ENCODE assay signal across 8 mouse cellular contexts in the genomic region with DNA sequence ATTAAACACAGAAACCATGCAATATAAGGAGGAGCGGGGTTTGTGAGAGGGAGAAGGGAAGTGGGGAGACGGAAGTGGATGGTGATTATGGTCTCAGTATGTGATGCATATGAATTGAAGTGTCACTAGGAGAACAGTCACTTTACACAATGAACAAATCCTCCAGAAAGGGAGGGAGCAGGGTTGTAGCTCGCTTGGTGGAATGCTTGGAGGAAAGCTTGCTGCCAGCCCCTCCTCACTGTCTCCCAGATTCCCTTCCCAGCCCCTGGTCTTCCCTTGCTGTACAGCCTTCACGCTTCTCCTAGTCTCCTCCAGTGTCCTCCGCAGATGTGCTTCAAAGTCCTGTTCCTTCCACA. TPM values are rescaled to one million over a fixed set of nuclear protein-coding genes. Genes with fewer than 3 reads are reported as not detected.
DNase-seq lines count a peak whose midpoint lies in the region; ATAC-seq and TF ChIP-seq lines count a peak whose summit lies in the region.

No protein-coding gene starts in this region.

- H3K4me1 ChIP-seq in cerebellum, adult 2 months (ENCODE audit: control insufficient read depth, insufficient read depth, low read length): no peaks in the 10 kb centered on the region

- ATAC-seq in CD4-positive, CD25-positive, alpha-beta regulatory T cell, adult 4 months: peak; percentile 56
- peak; percentile 67 to 74; a peak in 3 of 4 replicates for ATAC-seq in hematopoietic stem cell, adult 5-6 weeks (replicated peaks in 1 of 2; ENCODE audit: insufficient read depth in 1 of 2, low FRiP score in 2 of 2, low TSS enrichment in 1 of 2, low read depth in 1 of 2, poor library complexity in 2 of 2, severe bottlenecking in 2 of 2)
- peak; percentile 86 for ATAC-seq in megakaryocyte, adult 5-6 weeks (ENCODE audit: poor library complexity, severe bottlenecking)

- no peak for DNase-seq in cerebellum, adult 2 months
- DNase-seq in cerebellum, adult 8-10 months: no peak
- DNase-seq in spleen, postnatal 4 days (ENCODE audit: low spot score in 2 of 2): no peak
- DNase-seq in frontal cortex, postnatal 36 days (ENCODE audit: low spot score in 2 of 2): no peak
- no peak for DNase-seq in testis, postnatal 14 days (ENCODE audit: low spot score)

- WGBS in cerebellum, adult 2 months: 41% methylated on average over 5 of the region's 5 CpGs

- TF ChIP-seq CTCF in cerebellum, adult 2 months (IDR thresholded peaks at IDR 0.05; ENCODE audit: borderline replicate concordance, insufficient read depth, low read depth, low read length): no peak

- no peaks in the 10 kb centered on the region for H3K27me3 ChIP-seq in cerebellum, adult 2 months (ENCODE audit: control insufficient read depth, insufficient read depth, low read length)

- no peak overlapping the region for H3K27ac ChIP-seq in cerebellum, adult 2 months (ENCODE audit: insufficient read depth, low read length)

- H3K4me3 ChIP-seq in cerebellum, adult 2 months (replicated peaks; ENCODE audit: insufficient read depth, low read depth, low read length): peak overlapping the region; percentile 45

- no peak for TF ChIP-seq POLR2A in cerebellum, adult 2 months (IDR thresholded peaks at IDR 0.05; ENCODE audit: borderline replicate concordance, insufficient read depth, low read length)

RNA-seq across cellular contexts. Expression of gene Gpld1, which starts 22.9 kb away (rescaled TPM):
- 28.5 and 29.8 TPM in 2 replicates for polyA plus RNA-seq in cerebellum, adult 2 months (2012; rRNA removed)
- polyA plus RNA-seq in CD4-positive, CD25-positive, alpha-beta regulatory T cell, adult 4 months (2017; shearing (Covaris generic)): 1 to 10 TPM; 1.9 to 4.5 TPM
- 0.19 and 0.50 TPM in 2 replicates for total RNA-seq in hematopoietic stem cell, adult 5-6 weeks (2017)
- 0.66 and 0.91 TPM in 2 replicates for total RNA-seq in megakaryocyte, adult 5-6 weeks (2015)
- total RNA-seq in megakaryocyte, adult 5-6 weeks (2017): 1.1 and 1.5 TPM in 2 replicates

RNA-seq across cellular contexts. Expression of gene Aldh5a1, which starts 28.4 kb away (rescaled TPM):
- 42.6 and 43.6 TPM in 2 replicates for polyA plus RNA-seq in cerebellum, adult 2 months (2012; rRNA removed)
- polyA plus RNA-seq in CD4-positive, CD25-positive, alpha-beta regulatory T cell, adult 4 months (2017; shearing (Covaris generic)): under 1 TPM; 0.31 to 0.34 TPM
- 1.3 and 5.2 TPM in 2 replicates for total RNA-seq in hematopoietic stem cell, adult 5-6 weeks (2017)
- total RNA-seq in megakaryocyte, adult 5-6 weeks (2015): 0.62 and 0.89 TPM in 2 replicates
- total RNA-seq in megakaryocyte, adult 5-6 weeks (2017): 0.89 and 1.1 TPM in 2 replicates

RNA-seq across cellular contexts. Expression of gene Mrs2, which starts 54.4 kb away (rescaled TPM):
- polyA plus RNA-seq in cerebellum, adult 2 months (2012; rRNA removed): 49.0 and 57.1 TPM in 2 replicates
- 1 to 10 TPM; 4.9 to 5.1 TPM for polyA plus RNA-seq in CD4-positive, CD25-positive, alpha-beta regulatory T cell, adult 4 months (2017; shearing (Covaris generic))
- total RNA-seq in hematopoietic stem cell, adult 5-6 weeks (2017): 8.3 and 14.2 TPM in 2 replicates
- total RNA-seq in megakaryocyte, adult 5-6 weeks (2015): 19.8 and 24.2 TPM in 2 replicates
- 8.8 and 11.4 TPM in 2 replicates for total RNA-seq in megakaryocyte, adult 5-6 weeks (2017)
